Mouse (Mus musculus) thymus, adult 2 months (tissue): Measurements from ENCODE around the gene Arid5a. TPM values are rescaled to one million over a fixed set of nuclear protein-coding genes. Genes with fewer than 3 reads are reported as not detected.
A peak's percentile ranks its signal among the peaks of the same experiment; 100 is the strongest.

Experiments used
- DNase-seq: peaks from one replicate; pipeline ENCODE4 v3.0.0; 2021
- H3K27ac ChIP-seq: fragments of 200-500 bp; 2 replicates; pipeline ENCODE4 v1.5.1; 2012; ENCODE audit warnings: low read length, control low read depth; ENCODE audit not compliant: control insufficient read depth, insufficient read depth
- H3K27me3 ChIP-seq: fragments of 200-500 bp; 2 replicates; pipeline ENCODE4 v1.6.1; 2012; ENCODE audit warnings: mild to moderate bottlenecking, low read length, moderate library complexity, mixed read lengths; ENCODE audit not compliant: control insufficient read depth, insufficient read depth
- H3K36me3 ChIP-seq: fragments of 200-500 bp; 2 replicates; pipeline ENCODE4 v1.6.1; 2012; ENCODE audit warnings: mild to moderate bottlenecking, low read length, moderate library complexity; ENCODE audit not compliant: control insufficient read depth, insufficient read depth
- H3K4me1 ChIP-seq: fragments of 200-500 bp; replicated peaks from 2 replicates; pipeline ENCODE4 v1.6.1; 2012; ENCODE audit warnings: low read length; ENCODE audit not compliant: control insufficient read depth, insufficient read depth
- H3K4me3 ChIP-seq: fragments of 200-500 bp; 2 replicates; pipeline ENCODE4 v1.5.1; 2012; ENCODE audit warnings: mild to moderate bottlenecking, low read length, control low read depth, moderate library complexity; ENCODE audit not compliant: control insufficient read depth, insufficient read depth
- CTCF ChIP-seq: fragments of 200-500 bp; IDR thresholded peaks from 2 replicates; pipeline ENCODE4 v1.5.1; 2012; ENCODE audit warnings: mild to moderate bottlenecking, control low read depth, low read length, moderate library complexity, borderline replicate concordance; ENCODE audit not compliant: control insufficient read depth, poor library complexity, insufficient read depth; ENCODE audit errors: extremely low read depth
- POLR2A ChIP-seq: fragments of 200-500 bp; IDR thresholded peaks from 2 replicates; pipeline ENCODE4 v1.6.1; 2012; ENCODE audit warnings: mild to moderate bottlenecking, low read length, control low read depth, moderate library complexity; ENCODE audit not compliant: control insufficient read depth, poor library complexity, insufficient read depth; ENCODE audit errors: extremely low read depth
- WGBS: fragments of 180-500 bp; shearing (Covaris S2); methylation state at CpG from one replicate; pipeline ENCODE4 v1.1.7; 2018; 5-methylcytosine and 5-hydroxymethylcytosine counted together
- polyA plus RNA-seq: library from polyadenylated mRNA; depleted of rRNA; stranded (reverse); fragments of >200 nt; gene quantifications from 2 replicates; pipeline ENCODE4 v1.2.3, GENCODE M21; 2012; rRNA removed

Gene Arid5a
- polyA plus RNA-seq, 1 experiment = 57.2 TPM

- Histone ChIP-seq H3K36me3 (peaks cover 23% of the 10 kb centered on the region), H3K27me3 (no peaks in the 10 kb centered on the region), H3K27ac (no peak overlapping the region), H3K4me3 (peak overlapping the region; percentile 70), H3K4me1 (peaks cover 11% of the 10 kb centered on the region)
- peak; percentile 31 for DNase-seq
- 3% methylated on average over 55 of the region's 55 CpGs for WGBS
- TF ChIP-seq POLR2A (no peak), CTCF (no peak)
Observed at GRCm38 (mm10) chr1:36368112-36368968, 60.8 kb downstream of the Arid5a start.

GRCm38 (mm10) chr1:36368969-36369645 lies 61.6 kb downstream of the Arid5a start, which contains the start of gene Kansl3:
Gene Kansl3 (minus strand): TSS chr1:36369181.
- WGBS = 4% methylated on average over 61 of the region's 61 CpGs
- peaks cover 11% of the 10 kb centered on the region for H3K4me1 ChIP-seq
- no peaks in the 10 kb centered on the region for H3K27me3 ChIP-seq
- TF ChIP-seq CTCF = no peak; the same call in 1 of the 2 replicates
- TF ChIP-seq POLR2A = peak; percentile 93
- H3K4me3 ChIP-seq = peak within 1 kb of the TSS; percentile 70
- peaks cover 18% of the 10 kb centered on the region for H3K36me3 ChIP-seq
- no peak within 1 kb of the TSS for H3K27ac ChIP-seq
- peak; percentile 87 for DNase-seq

- H3K27me3 ChIP-seq = no peaks in the 10 kb centered on the region
- H3K36me3 ChIP-seq = peaks cover 4% of the 10 kb centered on the region; the same call in 1 of the 2 replicates
- no peak overlapping the region for H3K27ac ChIP-seq
- peaks cover 11% of the 10 kb centered on the region for H3K4me1 ChIP-seq
- no peak overlapping the region for H3K4me3 ChIP-seq
- 83% methylated on average over 6 of the region's 6 CpGs for WGBS
- no peak for DNase-seq
- TF ChIP-seq CTCF (no peak), POLR2A (no peak)
Observed at GRCm38 (mm10) chr1:36370918-36371317, 63.4 kb downstream of the Arid5a start.

- H3K27me3 ChIP-seq = no peaks in the 10 kb centered on the region
- H3K4me1 ChIP-seq = peaks cover 11% of the 10 kb centered on the region
- no peak within 1 kb of the TSS for H3K27ac ChIP-seq
- WGBS = 93% methylated on average over 10 of the region's 10 CpGs
- no peak within 1 kb of the TSS for H3K4me3 ChIP-seq
- DNase-seq = no peak
- no peaks in the 10 kb centered on the region for H3K36me3 ChIP-seq
- TF ChIP-seq CTCF = no peak
- no peak for TF ChIP-seq POLR2A
Observed at GRCm38 (mm10) chr1:36371934-36372845, 64.7 kb downstream of the Arid5a start, which contains the start of gene Fer1l5. Gene Fer1l5 (plus strand): TSS chr1:36372291.

Other genes with a start within 250 kb of the Arid5a start
- 125 and 128 TPM in 2 replicates for gene Hs6st1, start 239.3 kb upstream of the Arid5a start, polyA plus RNA-seq
- 31.8 and 33.0 TPM in 2 replicates for gene Uggt1, start 63.0 kb upstream of the Arid5a start, polyA plus RNA-seq
- 13.4 and 14.3 TPM in 2 replicates for gene Neurl3, start 33.1 kb upstream of the Arid5a start, polyA plus RNA-seq
- 96.5 and 103 TPM in 2 replicates for gene Kansl3, start 61.4 kb downstream of the Arid5a start, polyA plus RNA-seq
- 0.04 and 0.08 TPM in 2 replicates for gene Fer1l5, start 64.6 kb downstream of the Arid5a start, polyA plus RNA-seq
- gene Lman2l, start 137.5 kb downstream of the Arid5a start, polyA plus RNA-seq = 62.4 and 65.6 TPM in 2 replicates
- 15.3 and 18.0 TPM in 2 replicates for gene Cnnm4, start 163.9 kb downstream of the Arid5a start, polyA plus RNA-seq
- gene Cnnm3, start 204.1 kb downstream of the Arid5a start, polyA plus RNA-seq = 51.2 and 59.9 TPM in 2 replicates
- 40.4 and 56.2 TPM in 2 replicates for gene Ankrd23, start 229.2 kb downstream of the Arid5a start, polyA plus RNA-seq
- gene Gm42417, start 231.7 kb downstream of the Arid5a start, polyA plus RNA-seq = not detected in 2 replicates
- gene Ankrd39, start 239.7 kb downstream of the Arid5a start, polyA plus RNA-seq = 48.4 and 51.8 TPM in 2 replicates